Mouse (Mus musculus): ENCODE results near the gene Lax1.

GRCm38 (mm10) chr1:133650288-133651055, 39.4 kb downstream of the Lax1 start:
- TF ChIP-seq CTCF (IDR thresholded peaks at IDR 0.05; ENCODE audit: low read depth), result no peak
- no peak for TF ChIP-seq EP300 (IDR thresholded peaks at IDR 0.05; ENCODE audit: low read depth)

Data from liver, postnatal 0 days (tissue).